Mouse (Mus musculus) cerebellum, adult 2 months (tissue): ENCODE data around the gene Pelo.

Experiments
- CTCF ChIP-seq: fragments of 200-500 bp; IDR thresholded peaks from 2 replicates; pipeline ENCODE4 v1.5.1; 2011; ENCODE audit warnings: low read depth, mild to moderate bottlenecking, control low read depth, low read length, moderate library complexity, borderline replicate concordance; ENCODE audit not compliant: insufficient read depth
- POLR2A ChIP-seq: fragments of 200-500 bp; IDR thresholded peaks from 2 replicates; pipeline ENCODE4 v1.6.1; 2011; ENCODE audit warnings: low read length, control low read depth, borderline replicate concordance; ENCODE audit not compliant: insufficient read depth

DNA sequence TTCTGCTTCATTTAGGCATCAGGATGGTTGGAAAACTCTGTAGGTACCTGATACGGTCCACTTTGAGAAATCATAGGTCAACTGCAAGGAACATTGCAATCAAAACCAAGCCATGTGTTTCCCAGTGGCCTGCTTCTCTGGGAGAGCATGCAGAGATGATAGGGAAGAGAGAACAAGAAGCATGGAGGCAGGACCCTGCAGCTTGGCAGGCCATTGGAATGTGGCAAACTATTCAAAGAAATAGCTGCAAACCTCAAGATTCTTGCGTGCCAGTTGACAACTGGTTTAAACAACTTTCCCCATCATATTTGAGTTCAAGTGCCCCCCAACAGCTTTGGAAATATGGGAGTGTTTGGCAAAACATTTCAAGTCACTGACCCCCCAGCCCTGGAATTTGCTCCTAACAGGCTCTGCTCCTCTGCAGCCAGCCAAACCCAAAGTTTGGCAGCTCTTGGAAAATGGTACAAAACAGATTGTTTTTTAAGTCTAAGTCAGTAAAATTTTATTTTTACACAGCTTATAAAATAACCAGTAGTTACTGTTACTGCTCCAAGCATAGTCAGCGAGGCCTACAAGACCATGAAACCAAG, 9.9 kb downstream of the Pelo start:
- TF ChIP-seq CTCF (no peak), POLR2A (no peak)
